Mouse (Mus musculus): ENCODE data around the gene B3gnt3. TPM values are rescaled to one million over a fixed set of nuclear protein-coding genes. Genes with fewer than 3 reads are reported as not detected.
"Not testable (repeated sequence)": the region's sequence is repeated elsewhere in the genome, so short reads cannot be mapped to it uniquely, and the experiment has no call there.

The B3gnt3 gene
- polyA plus RNA-seq, 1 experiment from 2014 or later, result 4.0 TPM

DNA sequence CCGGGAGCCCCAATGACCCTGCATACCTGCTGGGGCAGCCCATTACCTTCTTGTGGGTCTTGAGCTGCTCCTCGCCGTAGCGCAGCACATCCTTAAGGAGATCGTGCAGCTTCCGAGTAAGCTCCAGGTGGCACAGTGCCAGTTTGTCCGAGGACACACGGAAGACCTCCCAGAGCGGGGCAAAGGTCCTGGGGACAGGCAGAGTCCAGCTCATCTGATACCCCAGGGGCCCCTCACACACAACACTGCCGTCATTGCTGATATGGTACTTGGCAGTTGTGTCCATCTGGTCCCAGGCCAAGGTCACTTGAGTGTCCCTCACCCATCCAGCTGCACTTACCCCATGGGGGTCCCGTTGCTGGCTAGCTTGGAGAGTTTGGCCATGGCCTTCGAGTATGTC, 15.5 kb upstream of the B3gnt3 start:
- Histone ChIP-seq H3K27me3 (ENCODE audit: control insufficient read depth, insufficient read depth, low read length) (peaks cover 3% of the 10 kb centered on the region), H3K9ac (ENCODE audit: low read length) (no peak overlapping the region), H3K36me3 (ENCODE audit: control insufficient read depth, insufficient read depth) (no peaks in the 10 kb centered on the region), H3K4me1 (ENCODE audit: control insufficient read depth, insufficient read depth, low read length) (0 out of 2 replicates have a peak, but pooled peaks cover 4% of the 10 kb centered on the region), H3K4me3 (ENCODE audit: low read length) (no peak overlapping the region), H3K9me3 (replicated peaks; ENCODE audit: control insufficient read depth, low read length) (no peaks in the 10 kb centered on the region), H3K4me2 (ENCODE audit: low read depth, low read length) (no peak overlapping the region), H3K27ac (ENCODE audit: low read length) (no peak overlapping the region)
- no peak for ATAC-seq (replicated peaks; ENCODE audit: extremely low read depth, insufficient read depth, low FRiP score)
- WGBS, result 63% methylated on average over 12 of the region's 12 CpGs

DNA sequence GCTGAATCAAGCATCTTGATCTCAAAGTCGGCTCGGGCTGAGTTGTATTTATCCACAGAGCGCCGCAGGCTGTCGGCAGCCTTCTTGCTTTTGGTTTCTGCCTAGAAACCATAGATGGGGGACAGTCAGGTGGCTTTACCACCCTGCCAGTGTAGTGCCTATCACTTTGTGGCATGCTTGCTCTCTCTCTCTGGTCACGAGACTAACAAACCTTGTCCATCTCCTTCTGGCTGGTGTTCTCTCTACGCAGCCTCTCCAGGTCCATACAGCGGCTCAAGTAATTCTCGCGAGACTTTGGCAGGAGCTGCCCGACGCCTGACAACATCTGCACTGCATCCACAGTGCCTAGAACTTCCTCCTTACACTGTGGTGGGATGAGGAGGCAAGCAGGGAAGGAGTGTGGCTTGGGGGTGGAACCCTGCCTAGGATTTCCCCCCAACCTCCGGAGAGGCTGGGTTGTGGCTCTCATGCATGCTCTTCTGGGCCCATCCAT, 15.0 kb upstream of the B3gnt3 start:
- WGBS, result 67% methylated on average over 13 of the region's 13 CpGs
- Histone ChIP-seq H3K27ac (ENCODE audit: low read length) (no peak overlapping the region), H3K9me3 (replicated peaks; ENCODE audit: control insufficient read depth, low read length) (no peaks in the 10 kb centered on the region), H3K36me3 (ENCODE audit: control insufficient read depth, insufficient read depth) (no peaks in the 10 kb centered on the region), H3K27me3 (ENCODE audit: control insufficient read depth, insufficient read depth, low read length) (peaks cover 3% of the 10 kb centered on the region), H3K4me1 (ENCODE audit: control insufficient read depth, insufficient read depth, low read length) (0 out of 2 replicates have a peak, but pooled peaks cover 4% of the 10 kb centered on the region), H3K4me2 (ENCODE audit: low read depth, low read length) (no peak overlapping the region), H3K9ac (ENCODE audit: low read length) (no peak overlapping the region), H3K4me3 (ENCODE audit: low read length) (no peak overlapping the region)
- no peak for ATAC-seq (replicated peaks; ENCODE audit: extremely low read depth, insufficient read depth, low FRiP score)

DNA sequence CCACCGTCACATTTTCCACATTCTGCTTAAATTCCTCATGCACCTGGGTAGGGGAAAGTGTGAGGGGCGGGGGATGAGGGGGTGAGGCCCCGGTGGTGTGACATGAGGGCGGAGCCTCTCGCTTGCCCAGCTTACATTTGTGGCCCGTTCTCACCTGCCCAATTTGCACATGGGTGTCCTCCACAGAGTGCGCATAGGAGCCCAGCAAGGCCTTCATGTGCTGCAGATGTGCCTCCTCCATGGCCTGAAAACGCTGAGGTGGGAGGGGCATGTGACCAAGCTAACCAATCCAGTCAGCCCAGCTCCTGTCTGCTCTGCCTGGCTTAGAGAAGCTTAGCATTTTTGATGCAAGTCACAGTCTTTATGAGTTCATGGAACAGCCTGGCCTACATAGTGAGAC, 13.9 kb upstream of the B3gnt3 start:
- no peaks in the 10 kb centered on the region for H3K9me3 ChIP-seq (replicated peaks; ENCODE audit: control insufficient read depth, low read length)
- no peaks in the 10 kb centered on the region for H3K36me3 ChIP-seq (ENCODE audit: control insufficient read depth, insufficient read depth)
- 49% methylated on average over 8 of the region's 8 CpGs for WGBS
- 0 out of 2 replicates have a peak, but pooled peaks cover 4% of the 10 kb centered on the region for H3K4me1 ChIP-seq (ENCODE audit: control insufficient read depth, insufficient read depth, low read length)
- no peak overlapping the region for H3K27ac ChIP-seq (ENCODE audit: low read length)
- no peak overlapping the region for H3K9ac ChIP-seq (ENCODE audit: low read length)
- no peak for ATAC-seq (replicated peaks; ENCODE audit: extremely low read depth, insufficient read depth, low FRiP score)
- no peak overlapping the region for H3K4me3 ChIP-seq (ENCODE audit: low read length)
- H3K27me3 ChIP-seq (ENCODE audit: control insufficient read depth, insufficient read depth, low read length), result peaks cover 3% of the 10 kb centered on the region
- no peak overlapping the region for H3K4me2 ChIP-seq (ENCODE audit: low read depth, low read length)

DNA sequence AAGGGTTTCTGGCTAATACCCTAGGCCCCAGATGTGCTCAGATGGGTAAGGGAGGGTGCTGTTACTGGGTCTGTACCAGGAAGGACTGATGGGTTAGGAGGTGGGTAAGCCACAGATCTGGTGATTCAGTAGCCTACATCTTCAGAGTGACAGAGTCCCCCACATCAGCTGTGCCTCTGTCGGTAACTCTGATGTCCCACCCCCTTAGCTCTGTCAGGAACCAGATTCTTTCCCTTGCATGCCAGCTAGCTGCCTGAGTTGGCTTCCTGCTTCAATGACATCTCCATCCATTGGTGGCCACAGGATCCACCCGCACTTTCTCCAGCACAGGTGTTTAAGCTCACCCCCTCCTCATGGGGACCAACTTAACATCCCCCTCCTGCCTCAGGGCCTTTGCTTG, 10.0 kb upstream of the B3gnt3 start:
- WGBS, result 63% methylated on average over 2 of the region's 2 CpGs
- no peak overlapping the region for H3K4me3 ChIP-seq (ENCODE audit: low read length)
- no peaks in the 10 kb centered on the region for H3K4me1 ChIP-seq (ENCODE audit: control insufficient read depth, insufficient read depth, low read length)
- no peak overlapping the region for H3K27ac ChIP-seq (ENCODE audit: low read length)
- peaks cover 21% of the 10 kb centered on the region for H3K27me3 ChIP-seq (ENCODE audit: control insufficient read depth, insufficient read depth, low read length)
- no peak overlapping the region for H3K9ac ChIP-seq (ENCODE audit: low read length)
- H3K9me3 ChIP-seq (replicated peaks; ENCODE audit: control insufficient read depth, low read length), result no peaks in the 10 kb centered on the region
- H3K4me2 ChIP-seq (ENCODE audit: low read depth, low read length), result no peak overlapping the region
- no peak for ATAC-seq (replicated peaks; ENCODE audit: extremely low read depth, insufficient read depth, low FRiP score)
- no peaks in the 10 kb centered on the region for H3K36me3 ChIP-seq (ENCODE audit: control insufficient read depth, insufficient read depth)

DNA sequence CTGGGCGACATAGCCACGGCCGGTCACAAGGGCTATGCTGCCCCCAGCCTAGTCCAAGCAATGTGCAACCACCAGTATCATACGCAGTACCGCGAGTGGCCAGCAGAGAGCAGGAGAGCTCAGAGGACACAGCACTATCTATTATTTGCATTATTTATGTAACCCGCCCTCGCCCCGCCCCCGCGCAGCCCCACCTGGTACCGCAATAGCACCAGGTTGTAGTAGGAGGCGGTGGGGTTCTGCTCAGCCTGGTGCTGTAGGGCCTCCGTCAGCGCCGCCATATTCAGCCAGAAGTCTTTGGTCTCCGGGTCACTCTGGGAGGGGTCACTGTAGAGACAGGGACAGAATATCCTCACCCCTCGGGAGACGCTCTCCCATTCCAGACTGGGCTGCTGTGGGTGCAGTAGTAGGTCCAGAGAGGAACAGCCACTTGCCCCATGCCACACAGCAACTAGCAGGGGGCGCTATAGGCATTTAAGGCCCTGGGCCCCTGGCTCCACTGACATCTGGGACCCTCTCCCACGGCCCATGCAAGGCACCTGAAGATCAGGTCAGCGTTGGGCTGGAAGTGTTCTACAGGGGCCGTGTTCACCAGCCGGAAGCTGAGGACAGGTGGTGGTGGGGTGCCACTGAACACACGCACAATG, 8.3 kb upstream of the B3gnt3 start:
- Histone ChIP-seq H3K4me3 (ENCODE audit: low read length) (no peak overlapping the region; the same call in 1 of the 2 replicates), H3K27ac (ENCODE audit: low read length) (no peak overlapping the region), H3K4me1 (ENCODE audit: control insufficient read depth, insufficient read depth, low read length) (no peaks in the 10 kb centered on the region), H3K27me3 (ENCODE audit: control insufficient read depth, insufficient read depth, low read length) (peaks cover 18% of the 10 kb centered on the region), H3K36me3 (ENCODE audit: control insufficient read depth, insufficient read depth) (no peaks in the 10 kb centered on the region), H3K9ac (ENCODE audit: low read length) (no peak overlapping the region), H3K9me3 (replicated peaks; ENCODE audit: control insufficient read depth, low read length) (no peaks in the 10 kb centered on the region), H3K4me2 (ENCODE audit: low read depth, low read length) (peak overlapping the region; percentile 41)
- ATAC-seq (replicated peaks; ENCODE audit: extremely low read depth, insufficient read depth, low FRiP score), result peak; percentile 71
- 24% methylated on average over 25 of the region's 25 CpGs for WGBS

DNA sequence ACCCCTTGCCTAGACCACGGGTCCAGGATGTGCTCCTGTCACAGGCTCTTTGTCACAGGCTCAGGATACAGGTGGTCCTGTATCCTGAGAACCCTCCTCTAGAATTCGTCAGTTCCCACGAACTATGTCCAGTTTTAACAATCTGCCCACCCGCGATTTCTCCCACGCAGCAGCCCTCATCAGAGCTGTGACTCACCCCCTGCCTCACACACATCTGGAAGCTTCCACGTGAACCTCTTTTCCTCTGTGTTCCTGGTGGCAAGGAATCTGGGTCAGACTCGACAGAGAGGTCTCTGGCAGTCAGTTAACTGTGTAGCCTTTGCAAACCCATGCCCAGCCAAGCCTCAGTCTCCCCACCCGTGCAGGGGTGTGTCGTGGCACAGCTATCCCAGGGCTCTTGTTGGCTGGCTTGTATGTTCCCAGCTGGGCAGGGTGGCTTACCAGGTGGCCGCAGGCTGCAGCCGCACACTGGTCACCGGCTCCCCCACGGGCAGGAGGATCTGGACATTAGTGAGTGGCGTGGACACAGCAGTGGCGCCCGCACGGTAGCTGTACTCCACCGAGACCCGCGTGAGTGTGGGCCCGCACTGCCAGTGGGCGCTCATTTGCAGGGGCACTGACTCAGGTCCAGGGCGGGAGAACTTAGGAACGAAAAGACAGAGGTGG, 7.7 kb upstream of the B3gnt3 start:
- Histone ChIP-seq H3K9me3 (replicated peaks; ENCODE audit: control insufficient read depth, low read length) (no peaks in the 10 kb centered on the region), H3K9ac (ENCODE audit: low read length) (no peak overlapping the region), H3K4me1 (ENCODE audit: control insufficient read depth, insufficient read depth, low read length) (no peaks in the 10 kb centered on the region), H3K4me3 (ENCODE audit: low read length) (no peak overlapping the region; the same call in 1 of the 2 replicates), H3K4me2 (ENCODE audit: low read depth, low read length) (peak overlapping the region; percentile 41; the same call in 1 of the 2 replicates), H3K27me3 (ENCODE audit: control insufficient read depth, insufficient read depth, low read length) (peaks cover 20% of the 10 kb centered on the region), H3K36me3 (ENCODE audit: control insufficient read depth, insufficient read depth) (no peaks in the 10 kb centered on the region), H3K27ac (ENCODE audit: low read length) (no peak overlapping the region)
- no peak for ATAC-seq (replicated peaks; ENCODE audit: extremely low read depth, insufficient read depth, low FRiP score)
- 41% methylated on average over 25 of the region's 25 CpGs for WGBS

DNA sequence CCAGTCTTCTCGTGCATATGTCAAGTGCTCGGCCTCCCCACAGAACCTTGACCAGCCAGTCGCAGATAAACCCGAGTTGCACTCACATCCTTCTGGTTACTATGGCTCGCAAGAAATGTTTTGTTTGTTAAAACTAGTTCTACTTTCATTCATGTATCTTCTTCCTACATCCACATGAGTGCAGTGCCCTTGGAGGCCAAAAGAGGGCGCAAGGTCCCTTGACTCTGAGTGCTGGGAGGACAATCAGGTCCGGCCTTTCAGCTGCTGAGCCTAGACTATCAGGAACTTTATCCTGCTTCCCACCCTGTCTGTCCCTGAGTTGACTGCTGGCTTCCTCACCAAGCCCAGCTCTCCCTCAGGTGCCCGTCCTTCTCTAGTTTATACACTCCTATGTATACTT, 6.3 kb upstream of the B3gnt3 start:
- Histone ChIP-seq H3K27ac (ENCODE audit: low read length) (no peak overlapping the region), H3K4me1 (ENCODE audit: control insufficient read depth, insufficient read depth, low read length) (no peaks in the 10 kb centered on the region), H3K4me3 (ENCODE audit: low read length) (no peak overlapping the region), H3K4me2 (ENCODE audit: low read depth, low read length) (no peak overlapping the region), H3K9me3 (replicated peaks; ENCODE audit: control insufficient read depth, low read length) (no peaks in the 10 kb centered on the region), H3K9ac (ENCODE audit: low read length) (no peak overlapping the region), H3K36me3 (ENCODE audit: control insufficient read depth, insufficient read depth) (no peaks in the 10 kb centered on the region), H3K27me3 (ENCODE audit: control insufficient read depth, insufficient read depth, low read length) (peaks cover 26% of the 10 kb centered on the region)
- 31% methylated on average over 8 of the region's 8 CpGs for WGBS
- no peak for ATAC-seq (replicated peaks; ENCODE audit: extremely low read depth, insufficient read depth, low FRiP score)

DNA sequence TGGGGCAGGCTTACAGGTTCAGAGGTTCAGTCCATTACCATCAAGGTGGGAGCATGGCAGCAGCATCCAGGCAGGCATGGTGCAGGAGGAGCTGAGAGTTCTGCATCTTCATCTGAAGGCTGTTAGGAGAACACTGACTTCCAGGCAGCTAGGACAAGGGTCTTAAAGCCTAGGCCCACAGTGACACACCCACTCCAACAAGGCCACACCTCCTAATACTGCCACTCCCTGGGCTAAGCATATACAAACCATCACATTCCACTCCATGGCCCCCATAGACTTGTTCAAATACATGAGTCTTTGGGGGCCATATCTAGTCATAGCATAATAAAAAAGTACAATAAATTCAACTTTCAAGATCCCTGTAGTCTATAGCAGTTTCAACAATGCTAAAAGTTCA, 1.8 kb upstream of the B3gnt3 start:
- not testable (repeated sequence) for H3K9ac ChIP-seq (ENCODE audit: low read length); H3K9me3 ChIP-seq (replicated peaks; ENCODE audit: control insufficient read depth, low read length); H3K27ac ChIP-seq (ENCODE audit: low read length); H3K4me3 ChIP-seq (ENCODE audit: low read length); H3K4me1 ChIP-seq (ENCODE audit: control insufficient read depth, insufficient read depth, low read length); ATAC-seq (replicated peaks; ENCODE audit: extremely low read depth, insufficient read depth, low FRiP score); H3K4me2 ChIP-seq (ENCODE audit: low read depth, low read length); H3K36me3 ChIP-seq (ENCODE audit: control insufficient read depth, insufficient read depth)
- H3K27me3 ChIP-seq (ENCODE audit: control insufficient read depth, insufficient read depth, low read length), result peaks cover 47% of the 10 kb centered on the region

DNA sequence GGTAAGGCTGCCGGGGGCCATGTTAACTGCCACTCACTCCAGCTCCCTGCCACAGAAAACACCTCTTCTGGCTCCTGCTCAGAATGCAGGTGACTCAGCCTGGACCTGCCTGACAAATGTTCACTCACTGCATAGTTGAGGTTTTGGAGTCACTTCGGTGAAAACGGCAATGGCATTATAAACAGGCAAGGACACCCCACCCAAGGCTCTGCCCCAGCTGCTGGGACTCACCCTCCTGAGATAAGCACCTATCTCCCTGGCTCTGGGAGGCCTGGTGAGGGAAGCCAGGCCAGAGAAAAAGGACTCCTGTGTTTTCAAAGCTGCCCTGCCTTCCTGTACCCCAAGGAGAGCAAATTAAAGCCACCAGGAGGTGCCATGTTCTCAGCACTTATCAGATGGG, 1.3 kb upstream of the B3gnt3 start:
- Histone ChIP-seq H3K4me3 (ENCODE audit: low read length) (no peak overlapping the region), H3K27me3 (ENCODE audit: control insufficient read depth, insufficient read depth, low read length) (peaks cover 44% of the 10 kb centered on the region), H3K4me2 (ENCODE audit: low read depth, low read length) (no peak overlapping the region), H3K36me3 (ENCODE audit: control insufficient read depth, insufficient read depth) (no peaks in the 10 kb centered on the region), H3K9me3 (replicated peaks; ENCODE audit: control insufficient read depth, low read length) (no peaks in the 10 kb centered on the region), H3K4me1 (ENCODE audit: control insufficient read depth, insufficient read depth, low read length) (peaks cover 8% of the 10 kb centered on the region), H3K9ac (ENCODE audit: low read length) (no peak overlapping the region), H3K27ac (ENCODE audit: low read length) (no peak overlapping the region)
- 63% methylated on average over 3 of the region's 3 CpGs for WGBS
- no peak for ATAC-seq (replicated peaks; ENCODE audit: extremely low read depth, insufficient read depth, low FRiP score)

Data from heart, embryonic 16.5 days (tissue).